Mouse (Mus musculus) inflammation-experienced regulatory T-cells, adult 16 weeks (primary cell): ENCODE measurements around the gene Vat1. TPM values are rescaled to one million over a fixed set of nuclear protein-coding genes. Genes with fewer than 3 reads are reported as not detected.

Source experiments
- polyA plus RNA-seq: library from polyadenylated mRNA; unstranded; fragments of 100-300 nt; shearing (Covaris generic); gene quantifications from one replicate; pipeline ENCODE4 v1.2.1, GENCODE M21; 2017

Gene Vat1
- polyA plus RNA-seq, result 0.34 TPM

GRCm38 (mm10) chr11:101465869-101466551, at the start of gene Vat1:
Vat1 (minus strand) TSS chr11:101466230.

DNA sequence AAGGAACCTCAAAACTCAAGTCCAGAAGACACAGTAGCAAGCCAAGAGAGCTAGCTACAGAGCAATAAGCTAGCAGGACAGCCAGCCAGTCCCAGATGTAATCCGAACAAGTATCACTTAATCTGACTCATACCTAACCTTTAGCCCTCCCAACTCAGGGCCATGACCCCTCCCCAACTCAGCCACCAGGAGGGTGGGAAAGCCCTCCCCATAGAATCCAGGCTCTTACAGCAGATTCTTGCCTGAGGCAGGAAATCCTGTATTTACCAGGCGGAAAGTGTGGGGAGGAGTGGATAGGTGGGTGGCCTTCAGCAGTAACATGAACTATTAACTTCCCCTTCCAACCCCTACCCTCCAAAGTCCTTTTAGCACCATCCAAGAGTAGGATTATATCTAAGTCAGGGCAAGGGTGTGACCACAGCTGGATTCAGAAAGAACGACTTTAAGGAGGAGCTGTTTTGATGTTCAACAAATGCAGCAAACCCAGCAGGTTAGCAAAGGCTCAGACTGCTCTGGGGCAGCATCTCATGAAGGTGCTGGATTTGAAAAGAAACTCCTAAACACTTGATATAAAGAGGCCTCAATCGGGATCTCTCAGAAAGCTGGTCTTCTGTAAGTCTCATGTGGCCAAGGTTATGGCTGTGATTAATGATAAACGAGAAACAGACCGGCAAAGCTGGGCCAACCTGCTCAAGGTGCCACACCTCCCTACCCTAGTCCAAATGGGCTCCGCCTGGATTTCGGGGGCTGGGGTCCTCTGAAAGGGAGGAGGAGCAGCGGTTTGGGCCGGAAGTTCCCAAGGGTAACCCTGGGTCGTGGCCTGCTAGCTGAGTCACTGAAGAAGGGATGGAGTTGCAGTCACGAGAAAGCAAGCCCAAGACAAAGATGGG, 1.6 kb downstream of the Vat1 start, which contains the start of gene Rnd2:
TSS of gene Rnd2 (plus strand) at position 789 of the 890 bp plus-strand sequence.

DNA sequence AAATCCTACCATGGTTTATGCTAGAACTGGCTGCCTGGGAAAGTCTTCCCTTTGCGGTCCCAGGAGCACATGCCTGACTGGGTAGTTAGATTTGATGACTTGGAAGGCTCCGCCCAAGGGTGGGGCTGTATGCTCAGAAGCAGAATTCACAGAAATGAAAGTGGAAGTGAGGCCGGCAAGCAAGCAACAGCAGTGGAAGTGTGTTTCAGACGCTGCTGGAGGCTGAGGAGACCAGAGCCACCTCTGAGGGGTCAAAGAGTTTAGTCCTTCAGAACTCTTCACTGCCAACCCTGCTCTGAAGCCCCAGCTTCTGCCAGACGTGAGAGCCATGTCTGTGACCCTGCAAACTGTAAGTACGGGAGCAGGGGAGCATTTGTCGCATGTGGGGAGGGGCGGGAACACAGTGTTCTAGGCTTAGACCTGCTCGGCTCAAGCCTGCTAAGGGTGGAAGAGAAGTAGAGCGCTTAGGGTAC, 17.7 kb downstream of the Vat1 start, which contains the start of gene Ifi35:
TSS of gene Ifi35 (plus strand) at position 134 of the 473 bp plus-strand sequence.

DNA sequence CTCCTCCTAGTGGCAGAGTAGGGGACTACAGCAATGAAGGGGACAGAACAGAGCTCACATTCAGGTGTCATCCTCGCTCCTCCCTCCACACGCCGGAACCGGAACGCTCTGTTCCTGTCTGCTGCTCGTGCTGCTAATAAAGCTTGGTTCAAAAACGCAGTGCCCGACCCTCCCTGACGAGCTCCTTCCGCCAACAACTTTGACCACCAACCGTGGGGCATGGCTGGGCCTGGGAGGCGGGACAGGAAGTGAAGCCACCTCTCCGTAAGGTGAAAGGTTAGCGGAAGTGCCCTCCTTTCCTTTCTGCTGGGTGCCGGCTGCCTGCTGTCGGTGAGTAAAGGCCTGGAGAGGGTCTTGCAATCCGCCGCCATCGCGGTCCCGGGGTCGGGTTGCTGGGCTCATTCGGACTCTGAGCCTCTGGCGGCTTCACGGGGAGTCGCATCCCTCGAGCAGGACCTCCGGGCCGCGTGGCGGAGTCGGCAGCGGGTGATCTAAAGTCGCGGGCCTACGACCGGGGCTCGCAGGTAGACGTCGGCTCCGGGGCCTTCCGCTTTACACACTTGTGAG, 23.8 kb downstream of the Vat1 start, which contains the start of gene Rpl27:
TSS of gene Rpl27 (plus strand) at position 172 of the 567 bp plus-strand sequence.

GRCm38 (mm10) chr11:101424925-101425813, 40.9 kb downstream of the Vat1 start, which contains the start of the genes Rundc1 and Ptges3l:
Rundc1 (plus strand) TSS chr11:101425085.
Ptges3l (minus strand) TSS chr11:101425333.

GRCm38 (mm10) chr11:101424105-101424851, 41.8 kb downstream of the Vat1 start, which contains the start of gene Gm27029:
Gm27029 (minus strand) TSS chr11:101424796.

DNA sequence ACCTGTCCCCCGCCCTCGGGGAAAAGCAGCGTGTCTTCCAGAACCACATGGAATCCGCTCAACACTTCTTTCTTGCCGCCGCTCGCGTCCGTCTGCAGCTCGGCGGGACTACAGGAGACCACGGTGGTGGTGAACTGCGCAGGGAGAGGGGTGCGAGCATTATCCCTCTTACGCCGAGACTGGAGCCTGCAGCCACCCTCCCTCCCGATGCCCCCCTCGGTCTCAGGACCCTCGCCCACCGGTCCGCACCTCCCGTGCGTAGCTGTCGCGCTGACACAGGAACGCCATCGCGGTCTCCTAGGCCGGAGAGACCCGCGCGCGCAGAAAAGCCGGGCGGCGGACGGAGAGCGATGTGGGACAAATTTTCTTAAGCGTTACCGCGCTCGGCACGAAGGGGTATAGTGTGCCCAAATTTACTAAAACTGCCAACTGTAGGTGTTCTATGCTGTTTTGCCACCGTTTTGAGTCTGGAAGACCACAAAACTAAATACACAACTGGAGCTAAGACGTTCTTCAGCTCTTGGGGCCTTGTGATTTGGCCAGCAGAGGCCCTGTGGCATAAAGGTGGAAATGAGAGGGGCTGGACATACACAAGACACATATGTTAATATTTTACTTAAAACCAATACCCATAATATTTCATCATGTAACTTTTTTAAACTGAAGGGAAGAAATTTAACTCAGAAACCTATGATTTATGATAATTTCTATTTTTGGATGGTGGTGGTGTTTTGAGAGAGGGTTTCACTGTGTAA, 48.8 kb downstream of the Vat1 start, which contains the start of gene Aarsd1:
TSS of gene Aarsd1 (minus strand) at position 515 of the 755 bp plus-strand sequence.

Other genes with a start within 250 kb of the Vat1 start
- gene Ezh1, start 239.8 kb downstream of the Vat1 start, polyA plus RNA-seq, result 115 TPM
- gene Ramp2, start 220.2 kb downstream of the Vat1 start, polyA plus RNA-seq, result not detected
- gene Vps25, start 212.5 kb downstream of the Vat1 start, polyA plus RNA-seq, result 152 TPM
- 6.4 TPM for gene Wnk4, start 205.7 kb downstream of the Vat1 start, polyA plus RNA-seq
- 0.34 TPM for gene Cntd1, start 187.2 kb downstream of the Vat1 start, polyA plus RNA-seq
- 125 TPM for gene Coa3, start 187.1 kb downstream of the Vat1 start, polyA plus RNA-seq
- gene Becn1, start 163.9 kb downstream of the Vat1 start, polyA plus RNA-seq, result 231 TPM
- gene Psme3, start 150.0 kb downstream of the Vat1 start, polyA plus RNA-seq, result 169 TPM
- gene Aoc2, start 141.2 kb downstream of the Vat1 start, polyA plus RNA-seq, result 3.2 TPM
- gene Aoc3, start 135.6 kb downstream of the Vat1 start, polyA plus RNA-seq, result not detected
- not detected for gene G6pc, start 98.7 kb downstream of the Vat1 start, polyA plus RNA-seq
- 48.9 TPM for gene Aarsd1, start 48.6 kb downstream of the Vat1 start, polyA plus RNA-seq
- gene Gm27029, start 41.4 kb downstream of the Vat1 start, polyA plus RNA-seq, result 0.45 TPM
- 13.4 TPM for gene Rundc1, start 41.1 kb downstream of the Vat1 start, polyA plus RNA-seq
- 1.7 TPM for gene Ptges3l, start 40.9 kb downstream of the Vat1 start, polyA plus RNA-seq
- 299 TPM for gene Rpl27, start 23.9 kb downstream of the Vat1 start, polyA plus RNA-seq
- 186 TPM for gene Ifi35, start 17.8 kb downstream of the Vat1 start, polyA plus RNA-seq
- not detected for gene Rnd2, start 1.2 kb downstream of the Vat1 start, polyA plus RNA-seq
- 3.8 TPM for gene Brca1, start 85.7 kb upstream of the Vat1 start, polyA plus RNA-seq
- gene Nbr1, start 85.9 kb upstream of the Vat1 start, polyA plus RNA-seq, result 152 TPM
- 16.7 TPM for gene Tmem106a, start 116.0 kb upstream of the Vat1 start, polyA plus RNA-seq
- gene Gm11634, start 133.0 kb upstream of the Vat1 start, polyA plus RNA-seq, result not detected
- 85.4 TPM for gene Rdm1, start 161.0 kb upstream of the Vat1 start, polyA plus RNA-seq
- gene Arl4d, start 199.3 kb upstream of the Vat1 start, polyA plus RNA-seq, result 1.5 TPM